Mouse (Mus musculus): ENCODE measurements around the gene Arid1b.

The Arid1b gene

DNA sequence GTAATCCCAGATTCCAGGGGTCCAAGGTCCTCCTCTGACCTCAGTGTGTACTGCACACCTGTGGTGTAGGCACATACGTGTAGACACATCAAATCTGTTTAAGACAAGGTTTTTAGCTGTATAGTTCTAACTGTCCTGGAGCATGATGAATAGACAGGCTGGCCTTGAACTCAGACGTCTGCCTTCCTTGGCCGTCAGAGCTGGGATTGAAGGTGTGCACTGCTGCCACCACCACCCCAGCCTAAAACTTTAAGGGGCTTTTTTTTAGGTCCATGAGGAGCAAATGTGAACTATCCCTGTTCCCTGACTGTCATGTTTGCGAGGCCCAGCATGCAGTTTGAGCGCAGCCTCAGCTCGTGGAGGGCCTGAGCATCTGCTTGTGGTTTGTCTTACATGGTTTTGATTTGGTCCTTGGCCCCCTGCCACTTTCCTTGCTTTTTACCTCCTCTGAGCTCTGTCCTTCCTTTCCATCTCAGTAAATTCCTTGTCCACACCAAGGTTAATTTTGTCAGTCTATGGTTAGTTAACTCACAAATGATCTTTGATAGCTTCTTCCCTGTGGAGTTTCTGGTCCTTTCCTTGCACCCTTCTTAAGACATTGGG, 224.9 kb downstream of the Arid1b start:
- DNase-seq = no peak

DNA sequence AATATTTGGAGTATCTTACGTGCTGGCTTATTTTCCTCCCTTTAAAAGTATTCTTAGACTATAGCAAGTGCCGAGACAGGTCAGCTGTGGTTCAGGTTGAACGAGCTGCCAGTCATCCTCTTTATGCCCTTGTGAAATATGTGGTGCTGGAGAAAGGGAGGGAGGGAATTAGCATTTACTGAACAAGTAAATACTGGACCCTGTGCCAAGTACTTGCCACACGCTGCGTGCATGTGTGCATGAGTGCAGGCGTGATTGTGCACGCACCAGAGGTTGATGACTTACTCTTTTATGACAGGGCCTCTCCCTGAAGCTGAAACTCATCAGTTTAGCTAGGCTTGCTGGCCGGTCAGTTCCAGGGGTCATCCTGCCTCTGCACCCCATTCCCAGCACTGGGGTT, 226.9 kb downstream of the Arid1b start:
- DNase-seq = peak; percentile 48 to 71

DNA sequence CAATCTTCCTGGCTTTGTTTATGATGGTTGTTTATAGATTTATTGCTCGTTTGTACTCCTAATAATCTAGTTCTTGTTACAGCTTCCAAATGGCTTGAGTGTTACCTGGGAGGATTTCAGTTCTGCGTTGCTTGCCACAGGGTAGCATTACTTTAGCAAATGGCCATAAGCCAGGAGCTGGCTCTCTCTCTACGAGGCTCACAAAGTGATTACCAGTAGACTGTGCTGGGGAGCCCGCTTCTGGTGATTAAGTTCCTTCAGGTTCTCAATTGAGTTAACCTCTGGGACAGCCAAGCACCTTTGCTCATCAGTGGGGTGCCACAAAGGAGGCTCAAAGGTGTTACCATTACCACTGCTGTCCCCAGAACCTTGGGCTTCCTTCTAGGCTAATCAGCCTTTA, 227.4 kb downstream of the Arid1b start:
- peak in 1 of 2 experiments; percentile 31 for DNase-seq

DNA sequence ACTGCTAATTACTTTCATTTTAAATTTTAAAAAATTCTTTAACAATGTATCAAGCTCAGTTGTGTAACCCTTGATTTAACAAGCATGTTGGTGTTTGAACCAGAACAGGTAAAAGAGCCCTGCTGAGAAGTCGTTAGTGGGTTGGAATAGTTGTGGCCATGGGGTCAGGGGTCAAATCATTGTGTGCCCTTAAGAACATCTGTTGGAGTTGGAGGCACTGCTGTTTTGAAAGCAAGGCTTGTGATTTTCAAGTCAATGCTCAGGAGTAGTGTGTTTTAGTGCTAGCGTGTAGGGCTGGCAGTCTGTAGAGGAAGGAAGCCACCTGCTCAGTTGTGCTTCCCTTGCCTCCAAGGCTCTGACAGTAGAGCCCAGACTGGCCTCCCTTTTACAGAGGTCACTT, 228.7 kb downstream of the Arid1b start:
- DNase-seq = no peak

DNA sequence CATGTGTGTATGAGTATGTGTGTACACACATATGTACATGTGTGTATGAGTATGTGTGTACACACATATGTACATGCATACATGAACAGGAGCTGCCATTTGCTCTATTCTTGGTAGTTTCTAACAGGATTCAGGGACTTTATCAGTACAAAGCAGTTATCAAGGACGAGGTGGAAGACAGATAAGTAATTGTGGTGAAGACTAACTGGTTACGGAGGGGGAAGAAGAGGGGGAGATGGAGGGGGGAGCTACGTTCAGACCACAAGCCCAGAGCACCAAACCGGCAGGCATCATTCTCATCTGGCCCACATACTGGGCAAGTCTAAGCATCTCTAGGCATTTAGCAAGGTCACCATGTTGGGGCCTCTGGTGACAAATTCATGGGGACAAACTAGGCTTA, 230.8 kb downstream of the Arid1b start:
- DNase-seq = no peak

DNA sequence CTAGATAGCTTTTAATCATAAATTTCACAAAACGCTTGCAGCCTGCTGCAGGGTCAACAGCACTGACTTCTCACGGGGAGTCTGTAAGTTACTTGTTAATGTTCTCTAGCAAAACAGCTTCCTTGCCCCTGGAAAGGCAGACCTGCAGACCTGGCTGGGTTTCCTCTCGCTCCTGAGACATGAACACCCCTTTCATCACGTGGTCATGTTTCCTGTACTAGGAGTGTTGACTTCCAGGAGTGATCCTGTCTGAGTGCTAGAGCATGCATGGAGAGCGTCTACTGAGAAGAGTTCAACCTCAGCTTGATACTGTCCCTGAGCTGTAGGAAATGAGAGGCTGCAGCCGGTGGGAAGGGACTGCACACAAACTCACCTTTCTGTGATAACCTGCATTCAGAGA, 233.0 kb downstream of the Arid1b start:
- DNase-seq = peak; percentile 42 to 73

DNA sequence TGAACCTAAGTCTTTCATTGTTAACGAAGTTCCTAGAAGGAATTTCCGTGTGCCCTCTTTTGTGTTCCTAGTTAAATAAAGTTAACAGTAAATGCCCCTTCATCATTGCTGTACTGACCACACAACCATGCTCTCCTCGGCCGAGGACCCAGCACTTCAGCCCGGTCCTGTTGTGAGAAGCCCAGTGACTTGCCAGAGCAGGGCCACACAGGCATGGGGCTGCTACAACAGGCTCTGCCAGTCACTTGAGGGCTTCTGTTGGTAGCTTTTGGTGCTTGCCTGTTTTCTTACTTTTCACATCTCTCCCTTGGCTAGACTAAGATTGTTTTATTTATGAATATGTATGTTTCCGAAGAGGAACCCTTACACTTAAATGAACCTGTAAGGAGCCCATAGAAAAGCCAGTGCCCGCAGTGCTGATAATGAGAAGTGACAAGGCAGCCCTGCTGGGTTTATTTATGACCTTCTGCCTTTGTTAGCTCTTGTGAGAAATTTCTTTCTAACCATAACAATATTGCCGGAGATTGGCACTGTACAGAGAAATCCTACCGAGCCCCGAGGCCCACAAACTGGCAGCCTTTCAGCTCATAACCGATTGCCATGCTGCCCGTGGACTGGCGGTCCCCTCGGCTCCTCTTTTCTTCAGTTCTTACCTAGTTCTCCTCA, 234.0 kb downstream of the Arid1b start:
- DNase-seq = no peak

DNA sequence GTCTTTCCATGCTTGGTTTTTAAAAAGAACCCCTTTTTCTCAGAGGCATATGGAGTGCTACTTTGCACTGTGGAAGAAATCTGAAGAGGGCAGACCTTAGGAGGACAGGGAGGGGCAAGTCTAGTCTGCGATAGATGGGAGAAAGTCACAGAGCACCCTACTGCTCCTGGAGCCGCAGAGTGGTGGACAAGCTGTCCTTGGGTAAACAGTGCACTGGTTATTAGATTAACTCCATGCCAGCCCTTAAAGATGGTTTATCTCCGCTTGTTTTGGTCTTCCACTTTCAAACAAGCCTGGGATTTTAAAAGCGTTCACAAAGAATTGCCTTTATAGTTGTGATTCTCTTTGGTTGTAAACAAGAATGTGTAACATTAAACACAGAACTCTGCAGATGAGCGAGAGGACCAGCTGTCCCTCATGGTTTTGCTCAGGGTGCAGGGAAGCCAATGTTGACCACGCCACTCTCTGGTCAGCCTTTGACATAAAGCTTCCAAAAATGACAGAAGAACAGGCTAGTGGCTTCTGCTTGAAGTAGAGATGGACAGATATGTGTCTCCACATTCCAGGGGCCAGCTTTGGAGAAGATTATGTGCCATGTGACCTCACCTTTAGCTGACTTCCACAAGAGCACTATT, 234.6 kb downstream of the Arid1b start:
- no peak for DNase-seq

DNA sequence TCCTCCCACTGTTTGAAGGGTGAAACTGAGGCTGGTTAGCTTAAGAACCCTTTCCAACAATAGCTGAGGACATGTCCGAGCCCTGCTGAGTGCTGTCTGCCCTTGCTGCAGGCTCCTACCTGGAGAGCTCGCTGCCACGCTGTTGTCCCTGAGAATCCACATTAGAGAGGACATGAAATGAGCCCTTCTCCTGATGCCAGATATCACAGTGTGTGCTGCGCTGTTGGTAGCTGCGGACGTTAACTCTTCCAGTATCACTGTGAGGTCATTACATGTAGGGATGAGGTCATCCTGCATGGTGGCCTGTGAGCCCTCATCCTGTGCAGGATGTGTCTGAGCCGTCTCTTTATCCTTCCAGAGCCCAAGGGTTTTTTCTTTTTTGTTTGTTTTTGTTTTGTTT, 235.9 kb downstream of the Arid1b start:
- no peak for DNase-seq

DNA sequence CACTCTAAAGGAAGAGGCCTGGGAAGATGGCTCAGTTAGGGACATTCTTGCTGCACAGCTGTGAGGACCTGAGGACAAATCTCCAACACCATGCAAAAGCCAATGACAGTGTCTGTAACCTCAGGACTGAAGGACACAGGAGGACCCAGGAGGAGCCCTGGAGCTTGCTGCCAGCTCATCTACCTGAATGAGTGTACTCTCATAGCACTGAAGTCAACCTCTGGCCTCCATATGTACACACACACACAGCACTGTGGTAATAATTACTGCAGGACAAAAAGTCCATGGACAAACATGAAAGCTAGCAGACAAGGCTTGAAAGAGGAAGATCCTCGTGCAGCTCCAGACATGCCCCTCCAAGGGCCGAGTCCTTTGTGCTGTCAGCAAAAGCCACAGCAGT, 238.0 kb downstream of the Arid1b start:
- DNase-seq = no peak

DNA sequence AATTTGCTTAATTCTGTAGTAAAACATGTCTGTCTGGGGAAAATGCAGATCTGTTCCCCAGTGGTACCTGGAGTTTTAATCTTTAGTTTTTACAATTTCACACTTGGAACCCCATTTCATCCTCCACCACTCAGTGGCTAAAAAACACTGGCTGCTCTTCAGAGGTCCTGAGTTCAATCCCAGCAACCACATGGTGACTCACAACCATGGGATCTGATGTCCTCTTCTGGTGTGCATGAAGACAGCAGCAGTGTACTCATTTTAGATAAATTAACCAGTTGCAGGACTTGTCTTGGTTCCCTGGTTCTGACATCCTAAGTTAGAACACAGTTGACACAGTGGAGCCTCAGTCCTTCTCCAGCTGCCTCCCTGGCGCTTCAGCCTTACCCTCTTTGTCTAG, 239.9 kb downstream of the Arid1b start:
- DNase-seq = peak in 1 of 2 experiments; percentile 15

DNA sequence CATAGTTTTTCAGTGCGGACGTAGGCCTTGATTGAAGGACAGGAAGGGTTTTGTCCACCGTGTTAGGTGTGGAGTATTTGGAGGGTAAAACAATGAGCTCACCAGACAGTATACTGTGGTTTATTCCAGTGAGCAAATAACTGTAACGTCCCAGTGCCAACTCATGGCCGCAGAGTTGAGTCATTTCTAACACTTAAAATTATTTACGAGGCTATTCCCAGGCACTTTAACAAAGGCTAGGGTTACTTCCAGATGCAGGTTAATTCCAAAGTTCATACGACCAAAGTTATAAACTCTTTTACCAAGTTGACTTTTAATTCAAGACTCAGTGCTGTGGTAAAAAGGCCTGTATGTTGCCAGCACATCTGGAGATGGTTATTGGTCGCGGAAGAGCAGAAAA, 240.9 kb downstream of the Arid1b start:
- no peak for DNase-seq

DNA sequence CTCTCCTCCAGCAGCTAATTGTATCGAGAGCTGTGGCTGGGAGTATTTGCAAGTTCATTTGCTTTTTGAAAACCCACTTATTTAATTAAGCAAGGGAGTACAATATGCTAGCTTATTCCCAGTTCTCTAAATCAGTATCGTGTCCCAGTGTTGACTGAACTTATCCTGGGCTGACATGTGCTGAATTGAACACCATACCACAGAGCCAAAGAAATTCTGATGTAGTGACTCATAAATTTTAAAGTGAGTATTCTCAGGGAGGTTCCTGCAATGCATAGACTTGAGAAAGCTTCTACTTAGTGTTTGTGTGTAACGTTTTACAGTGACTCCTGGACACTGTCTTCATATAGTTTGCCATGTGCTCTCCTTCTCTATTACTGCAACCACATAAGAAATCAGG, 243.6 kb downstream of the Arid1b start:
- no peak for DNase-seq

DNA sequence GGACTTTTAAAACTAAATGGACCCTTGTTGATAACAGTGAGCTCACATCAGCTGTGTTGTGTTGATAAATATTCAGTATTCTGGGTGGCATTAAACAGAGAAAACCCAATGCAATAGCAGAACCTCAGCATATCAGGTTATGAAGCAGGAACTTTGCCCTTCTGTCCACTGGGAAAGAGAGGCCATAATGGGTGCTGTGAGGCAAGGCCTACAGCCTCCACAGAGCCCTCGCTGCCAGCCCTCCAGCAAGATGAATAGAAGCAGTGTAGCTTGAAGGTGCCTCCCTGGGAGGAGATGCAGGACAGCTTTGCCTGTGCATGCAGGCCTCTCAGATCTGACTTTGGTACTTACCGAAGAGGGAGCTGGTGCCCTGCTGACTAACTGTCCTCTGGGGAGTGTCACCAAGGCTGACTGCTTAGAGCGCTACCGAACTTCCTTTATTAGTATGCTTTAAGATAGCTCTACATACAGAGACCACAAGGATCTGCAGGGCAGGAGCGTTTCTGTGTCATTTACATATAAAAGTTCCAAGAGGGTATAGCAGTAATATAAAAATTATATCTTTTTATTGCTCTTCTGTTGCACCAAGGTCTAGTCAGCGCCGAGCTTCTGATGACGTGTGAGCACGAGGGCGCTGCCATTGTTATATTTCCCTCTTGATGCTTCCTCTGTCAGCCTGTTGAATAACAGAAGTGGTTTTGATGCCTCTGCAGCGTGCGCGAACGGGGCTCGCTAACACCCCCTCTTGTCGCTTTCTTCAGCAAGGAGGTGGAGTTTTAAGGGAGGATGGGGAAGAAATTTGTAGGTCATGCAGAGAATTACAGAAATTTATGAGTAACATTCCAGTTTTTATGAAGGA, 244.5 kb downstream of the Arid1b start:
- no peak for DNase-seq

DNA sequence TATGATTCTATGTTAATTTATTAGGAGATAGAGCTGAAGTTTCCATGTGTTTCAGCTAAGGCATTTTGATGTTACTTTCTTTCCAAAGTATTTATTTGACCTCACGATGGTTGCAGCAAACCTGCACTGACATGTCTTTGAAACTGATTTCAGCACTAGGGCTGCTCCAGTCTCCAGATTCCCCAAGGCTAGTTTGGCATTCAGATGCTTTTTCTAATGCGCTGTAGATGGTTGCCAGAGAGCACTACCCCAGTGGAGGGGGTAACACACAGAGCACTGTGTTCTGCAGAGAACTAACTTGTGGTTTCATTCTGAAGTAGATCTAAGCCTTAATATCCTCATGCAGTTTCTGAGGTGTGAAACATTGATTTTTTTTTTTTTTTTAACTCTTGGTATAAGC, 250.4 kb downstream of the Arid1b start:
- no peak for DNase-seq

DNA sequence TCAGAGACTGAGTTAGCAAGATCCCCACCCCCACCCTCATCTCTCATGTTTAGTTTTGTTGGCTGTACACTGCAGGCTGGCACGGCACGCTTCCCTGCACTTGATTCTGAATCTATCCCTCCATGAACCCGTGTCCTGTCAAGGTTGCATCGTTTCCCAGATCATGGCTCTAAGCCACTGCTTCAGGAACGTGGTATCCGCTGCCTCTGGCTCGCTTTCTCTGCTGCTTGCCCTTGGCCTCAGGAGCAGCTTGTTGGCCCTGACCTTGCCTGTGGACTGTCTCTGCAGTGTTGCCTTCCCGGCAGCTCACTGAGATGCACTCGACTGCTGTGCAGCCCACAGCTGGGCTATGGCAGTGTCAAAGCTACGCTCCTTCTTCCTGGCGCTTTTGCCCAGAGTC, 252.6 kb downstream of the Arid1b start:
- peak; percentile 45 to 79 for DNase-seq

DNA sequence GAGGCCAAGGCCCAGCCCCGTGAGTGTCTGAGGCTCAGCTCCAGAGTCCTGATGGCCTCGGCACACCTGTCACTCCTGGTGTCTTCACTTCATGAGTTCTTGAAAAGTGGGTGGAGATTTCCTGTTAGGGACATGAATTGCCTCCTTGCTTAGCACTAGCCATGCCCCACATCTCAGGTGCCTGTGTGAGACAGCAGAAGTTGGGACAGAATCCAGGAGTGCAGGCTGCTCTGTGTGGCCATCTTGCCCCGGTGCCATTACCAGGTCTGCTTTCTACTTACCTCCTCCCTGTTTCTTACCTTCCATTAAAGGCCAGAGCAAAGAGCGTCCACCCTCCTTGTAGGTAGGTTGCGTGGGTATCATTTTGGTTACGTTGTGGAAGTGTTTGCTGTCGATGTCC, 253.1 kb downstream of the Arid1b start:
- no peak for DNase-seq

DNA sequence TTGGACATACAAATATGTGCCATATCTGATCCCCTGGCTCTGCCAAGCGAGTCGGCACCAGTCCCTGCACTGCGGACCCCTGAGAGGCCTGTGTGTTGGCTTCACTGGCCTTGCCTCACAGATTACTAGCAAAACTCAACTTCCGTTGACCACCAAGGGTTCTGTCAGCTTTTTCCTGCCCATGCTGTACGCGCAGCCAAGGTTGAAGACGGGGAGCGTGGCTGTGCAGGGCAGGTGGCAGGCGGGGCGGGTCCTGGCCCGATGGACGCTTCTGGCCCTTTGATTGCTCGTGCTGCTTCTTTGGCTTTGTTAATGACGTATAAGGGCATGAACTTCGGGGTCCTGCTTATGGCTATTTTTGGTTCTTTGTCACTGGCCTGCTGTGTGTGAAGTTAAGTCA, 253.6 kb downstream of the Arid1b start:
- no peak for DNase-seq

DNA sequence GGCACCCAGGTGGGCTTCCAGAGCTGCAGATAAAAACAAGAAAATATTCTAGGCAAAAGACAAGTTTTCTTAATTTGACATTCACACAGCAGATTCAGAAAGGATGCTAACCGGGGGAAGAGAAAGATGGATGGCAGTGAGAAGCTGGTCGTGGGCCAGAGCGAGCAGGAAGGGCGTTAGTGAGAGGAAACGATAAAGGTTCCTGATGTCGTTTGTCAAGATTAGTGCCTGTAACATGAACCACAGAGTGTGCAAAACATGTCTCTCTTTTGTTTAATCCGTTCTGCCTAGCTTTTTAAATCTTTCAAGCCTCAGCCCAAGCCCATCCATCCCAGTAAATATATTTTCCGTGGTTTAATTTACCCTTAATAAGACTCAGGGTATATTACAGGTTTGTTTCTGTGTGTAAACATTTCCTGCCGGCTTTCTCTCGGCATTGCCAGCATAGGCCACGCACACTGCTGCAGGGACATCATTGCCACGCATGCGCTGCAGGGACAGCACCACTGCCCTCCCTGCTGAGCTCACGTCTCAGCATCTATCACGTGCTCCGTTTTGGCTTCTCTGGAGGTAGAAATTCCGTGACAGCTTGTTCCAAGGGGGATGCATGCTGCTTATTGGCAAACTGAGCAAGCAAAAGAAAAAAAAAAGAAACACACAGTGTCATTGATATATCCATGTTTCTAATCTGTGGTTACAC, 255.0 kb downstream of the Arid1b start:
- peak; percentile 50 to 55 for DNase-seq

DNA sequence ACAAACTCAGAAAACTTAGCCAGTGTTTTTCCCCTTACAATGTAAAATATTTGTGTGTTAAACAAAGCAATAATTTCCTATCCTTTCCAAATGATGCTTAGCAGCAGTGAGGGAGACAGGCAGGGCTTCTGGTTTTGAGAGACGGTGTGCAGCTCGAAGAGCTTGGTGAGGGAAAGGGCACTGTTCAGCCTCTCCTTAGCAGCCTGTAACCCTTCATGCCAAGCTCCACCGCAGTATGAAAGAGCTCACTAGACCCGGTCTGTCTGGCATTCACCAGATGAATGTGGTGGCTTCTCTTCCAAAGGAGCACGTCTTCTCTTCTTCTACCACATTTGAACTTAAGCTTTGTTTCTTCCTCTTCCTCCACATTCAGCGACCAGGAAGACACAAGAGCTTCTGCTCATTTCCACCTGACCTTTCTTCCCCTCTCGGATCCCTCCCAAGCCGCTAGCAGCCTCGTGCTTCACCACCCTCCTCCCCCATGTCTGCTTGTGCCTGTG, 255.6 kb downstream of the Arid1b start:
- DNase-seq = no peak

DNA sequence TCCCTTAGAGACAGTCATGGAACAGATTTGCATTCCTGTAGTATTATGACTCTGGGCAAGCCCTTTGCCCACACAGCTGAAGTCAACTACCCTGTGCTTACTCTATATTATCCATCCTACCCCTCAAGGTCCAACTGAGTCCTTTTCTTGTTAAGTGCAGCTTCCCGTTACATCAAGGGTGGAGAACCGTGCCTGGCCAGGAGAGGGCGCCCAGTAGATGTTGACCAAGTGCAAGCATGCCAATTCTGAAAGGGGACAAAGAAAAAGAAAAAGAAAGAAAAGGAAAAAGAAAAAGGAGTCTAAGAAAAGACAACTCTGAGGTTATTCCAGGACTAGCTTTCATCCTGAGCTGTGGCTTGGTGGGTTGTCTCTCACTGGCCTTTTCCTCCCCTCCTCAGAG, 258.3 kb downstream of the Arid1b start:
- DNase-seq = peak; percentile 78 to 87

DNA sequence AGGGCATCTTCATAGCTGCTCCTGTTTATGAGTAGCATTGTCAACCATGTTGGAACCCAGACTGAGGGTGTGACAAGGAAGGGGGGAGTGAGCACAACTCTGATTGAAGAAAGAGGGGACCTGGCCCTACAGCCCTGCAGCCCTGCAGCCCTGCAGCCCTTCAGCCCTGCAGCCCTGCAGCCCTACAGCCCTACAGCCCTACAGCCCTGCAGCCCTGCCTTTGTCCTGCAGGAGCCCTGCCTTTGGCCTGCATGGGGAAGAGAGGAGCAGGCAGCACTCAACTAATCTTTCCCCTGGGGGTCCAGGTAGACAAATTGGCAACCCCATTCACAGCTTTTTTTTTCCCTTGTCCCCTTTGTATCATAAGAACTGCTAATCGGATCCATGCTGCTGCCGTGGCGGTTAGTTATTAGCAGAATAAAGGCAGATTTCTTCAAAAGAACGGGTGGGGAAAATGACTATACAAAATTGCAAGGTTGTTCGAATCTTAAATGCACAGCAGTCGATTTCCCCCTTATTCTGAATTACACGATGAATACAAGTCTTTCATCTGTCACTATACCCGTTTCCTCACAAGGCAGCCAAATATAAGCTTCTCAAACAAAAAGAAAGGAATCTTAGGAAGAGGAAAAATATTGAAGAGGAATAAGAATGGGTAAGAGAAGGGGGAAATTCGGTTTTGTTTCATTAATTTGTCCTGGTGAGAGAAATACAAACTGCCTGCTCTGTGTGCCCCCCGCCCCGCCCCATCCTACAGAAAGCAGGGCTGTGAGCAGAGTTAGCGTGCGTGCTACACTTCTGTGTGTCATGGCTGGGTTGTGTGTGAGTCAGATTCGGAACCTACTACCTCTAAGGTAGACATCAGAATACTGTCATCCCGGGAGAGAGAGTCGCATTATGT, 260.8 kb downstream of the Arid1b start:
- DNase-seq = no peak
